Mouse (Mus musculus): ENCODE data around the gene Olfr310.

GRCm38 (mm10) chr7:86321323-86321722 lies 44.4 kb upstream of the Olfr310 start:
- TF ChIP-seq CTCF (conservative IDR thresholded peaks at IDR 0.05; ENCODE audit: low read length) (no peak), POU5F1 (IDR thresholded peaks at IDR 0.05; ENCODE audit: borderline replicate concordance, low read length) (no peak)
